Mouse (Mus musculus): ENCODE results near the gene Pglyrp2. TPM values are rescaled to one million over a fixed set of nuclear protein-coding genes. Genes with fewer than 3 reads are reported as not detected.

The Pglyrp2 gene
- polyA plus RNA-seq, 1 experiment from 2014 or later: 0.30 TPM

- no peak overlapping the region for H3K9ac ChIP-seq (ENCODE audit: low read length)
- no peak overlapping the region for H3K27ac ChIP-seq (ENCODE audit: low read depth)
- H3K27me3 ChIP-seq (replicated peaks; ENCODE audit: control insufficient read depth, insufficient read depth, low read length): no peaks in the 10 kb centered on the region
- no peaks in the 10 kb centered on the region for H3K9me3 ChIP-seq (ENCODE audit: control insufficient read depth, low read length)
- ATAC-seq (replicated peaks; ENCODE audit: low FRiP score, low TSS enrichment, low read depth) (no peak), DNase-seq (ENCODE audit: low spot score) (no peak)
- no peaks in the 10 kb centered on the region for H3K4me1 ChIP-seq (replicated peaks; ENCODE audit: control insufficient read depth, insufficient read depth, low read length)
- H3K4me2 ChIP-seq (ENCODE audit: low read length): no peak overlapping the region
- H3K36me3 ChIP-seq (ENCODE audit: control insufficient read depth, insufficient read depth, low read length): no peaks in the 10 kb centered on the region
- no peak overlapping the region for H3K4me3 ChIP-seq (ENCODE audit: low read depth, low read length)
These were observed 23.2 kb upstream of the Pglyrp2 start for GRCm38 (mm10) chr17:32447195-32447594.

GRCm38 (mm10) chr17:32445016-32445415 lies 21.0 kb upstream of the Pglyrp2 start:
- 62% methylated on average over 5 of the region's 5 CpGs for WGBS

GRCm38 (mm10) chr17:32443245-32443644 lies 19.3 kb upstream of the Pglyrp2 start:
- 75% methylated on average over 6 of the region's 6 CpGs for WGBS
- Histone ChIP-seq H3K27ac (ENCODE audit: low read depth) (no peak overlapping the region), H3K4me2 (ENCODE audit: low read length) (no peak overlapping the region), H3K27me3 (replicated peaks; ENCODE audit: control insufficient read depth, insufficient read depth, low read length) (no peaks in the 10 kb centered on the region), H3K36me3 (ENCODE audit: control insufficient read depth, insufficient read depth, low read length) (no peaks in the 10 kb centered on the region), H3K4me3 (ENCODE audit: low read depth, low read length) (no peak overlapping the region), H3K9ac (ENCODE audit: low read length) (no peak overlapping the region), H3K4me1 (replicated peaks; ENCODE audit: control insufficient read depth, insufficient read depth, low read length) (no peaks in the 10 kb centered on the region), H3K9me3 (ENCODE audit: control insufficient read depth, low read length) (no peaks in the 10 kb centered on the region)
- ATAC-seq (replicated peaks; ENCODE audit: low FRiP score, low TSS enrichment, low read depth) (no peak), DNase-seq (ENCODE audit: low spot score) (no peak)

More at GRCm38 (mm10) chr17:32445016-32445415, 21.0 kb upstream of the Pglyrp2 start:
- no peak overlapping the region for H3K4me3 ChIP-seq (ENCODE audit: low read depth, low read length)
- ATAC-seq (replicated peaks; ENCODE audit: low FRiP score, low TSS enrichment, low read depth): no peak
- H3K4me2 ChIP-seq (ENCODE audit: low read length): no peak overlapping the region
- no peaks in the 10 kb centered on the region for H3K27me3 ChIP-seq (replicated peaks; ENCODE audit: control insufficient read depth, insufficient read depth, low read length)
- no peak for DNase-seq (ENCODE audit: low spot score)
- no peaks in the 10 kb centered on the region for H3K36me3 ChIP-seq (ENCODE audit: control insufficient read depth, insufficient read depth, low read length)
- no peaks in the 10 kb centered on the region for H3K9me3 ChIP-seq (ENCODE audit: control insufficient read depth, low read length)
- no peak overlapping the region for H3K27ac ChIP-seq (ENCODE audit: low read depth)
- no peaks in the 10 kb centered on the region for H3K4me1 ChIP-seq (replicated peaks; ENCODE audit: control insufficient read depth, insufficient read depth, low read length)
- no peak overlapping the region for H3K9ac ChIP-seq (ENCODE audit: low read length)

- H3K27me3 ChIP-seq (replicated peaks; ENCODE audit: control insufficient read depth, insufficient read depth, low read length): no peaks in the 10 kb centered on the region
- no peak overlapping the region for H3K4me2 ChIP-seq (ENCODE audit: low read length)
- H3K27ac ChIP-seq (ENCODE audit: low read depth): no peak overlapping the region
- 93% methylated on average over 4 of the region's 4 CpGs for WGBS
- ATAC-seq (replicated peaks; ENCODE audit: low FRiP score, low TSS enrichment, low read depth) (no peak), DNase-seq (ENCODE audit: low spot score) (no peak)
- no peaks in the 10 kb centered on the region for H3K9me3 ChIP-seq (ENCODE audit: control insufficient read depth, low read length)
- H3K4me3 ChIP-seq (ENCODE audit: low read depth, low read length): no peak overlapping the region
- no peaks in the 10 kb centered on the region for H3K4me1 ChIP-seq (replicated peaks; ENCODE audit: control insufficient read depth, insufficient read depth, low read length)
- no peaks in the 10 kb centered on the region for H3K36me3 ChIP-seq (ENCODE audit: control insufficient read depth, insufficient read depth, low read length)
- no peak overlapping the region for H3K9ac ChIP-seq (ENCODE audit: low read length)
These were observed 13.1 kb upstream of the Pglyrp2 start for GRCm38 (mm10) chr17:32437106-32437505.

- H3K27me3 ChIP-seq (replicated peaks; ENCODE audit: control insufficient read depth, insufficient read depth, low read length): no peaks in the 10 kb centered on the region
- DNase-seq (ENCODE audit: low spot score) (no peak), ATAC-seq (replicated peaks; ENCODE audit: low FRiP score, low TSS enrichment, low read depth) (no peak)
- 74% methylated on average over 5 of the region's 5 CpGs for WGBS
- H3K9ac ChIP-seq (ENCODE audit: low read length): no peak overlapping the region
- H3K9me3 ChIP-seq (ENCODE audit: control insufficient read depth, low read length): no peaks in the 10 kb centered on the region
- no peak overlapping the region for H3K27ac ChIP-seq (ENCODE audit: low read depth)
- H3K4me1 ChIP-seq (replicated peaks; ENCODE audit: control insufficient read depth, insufficient read depth, low read length): no peaks in the 10 kb centered on the region
- no peak overlapping the region for H3K4me2 ChIP-seq (ENCODE audit: low read length)
- no peaks in the 10 kb centered on the region for H3K36me3 ChIP-seq (ENCODE audit: control insufficient read depth, insufficient read depth, low read length)
- H3K4me3 ChIP-seq (ENCODE audit: low read depth, low read length): no peak overlapping the region
These were observed 11.2 kb upstream of the Pglyrp2 start for GRCm38 (mm10) chr17:32435151-32435550.

GRCm38 (mm10) chr17:32434324-32434723 lies 10.4 kb upstream of the Pglyrp2 start:
- H3K4me1 ChIP-seq (replicated peaks; ENCODE audit: control insufficient read depth, insufficient read depth, low read length): no peaks in the 10 kb centered on the region
- no peaks in the 10 kb centered on the region for H3K9me3 ChIP-seq (ENCODE audit: control insufficient read depth, low read length)
- 57% methylated on average over 4 of the region's 4 CpGs for WGBS
- no peaks in the 10 kb centered on the region for H3K36me3 ChIP-seq (ENCODE audit: control insufficient read depth, insufficient read depth, low read length)
- ATAC-seq (replicated peaks; ENCODE audit: low FRiP score, low TSS enrichment, low read depth): no peak
- H3K27me3 ChIP-seq (replicated peaks; ENCODE audit: control insufficient read depth, insufficient read depth, low read length): no peaks in the 10 kb centered on the region
- H3K4me3 ChIP-seq (ENCODE audit: low read depth, low read length): no peak overlapping the region
- no peak overlapping the region for H3K9ac ChIP-seq (ENCODE audit: low read length)
- no peak overlapping the region for H3K4me2 ChIP-seq (ENCODE audit: low read length)
- DNase-seq (ENCODE audit: low spot score): no peak
- H3K27ac ChIP-seq (ENCODE audit: low read depth): no peak overlapping the region

GRCm38 (mm10) chr17:32431972-32432371 lies 8.0 kb upstream of the Pglyrp2 start:
- H3K9me3 ChIP-seq (ENCODE audit: control insufficient read depth, low read length): no peaks in the 10 kb centered on the region
- no peak overlapping the region for H3K4me3 ChIP-seq (ENCODE audit: low read depth, low read length)
- H3K9ac ChIP-seq (ENCODE audit: low read length): no peak overlapping the region
- WGBS: 53% methylated on average over 3 of the region's 3 CpGs
- DNase-seq (ENCODE audit: low spot score): no peak
- no peaks in the 10 kb centered on the region for H3K4me1 ChIP-seq (replicated peaks; ENCODE audit: control insufficient read depth, insufficient read depth, low read length)
- no peaks in the 10 kb centered on the region for H3K27me3 ChIP-seq (replicated peaks; ENCODE audit: control insufficient read depth, insufficient read depth, low read length)
- no peak for ATAC-seq (replicated peaks; ENCODE audit: low FRiP score, low TSS enrichment, low read depth)
- no peak overlapping the region for H3K4me2 ChIP-seq (ENCODE audit: low read length)
- H3K27ac ChIP-seq (ENCODE audit: low read depth): no peak overlapping the region
- no peaks in the 10 kb centered on the region for H3K36me3 ChIP-seq (ENCODE audit: control insufficient read depth, insufficient read depth, low read length)

GRCm38 (mm10) chr17:32426610-32427009 lies 2.6 kb upstream of the Pglyrp2 start:
- Histone ChIP-seq H3K9ac (ENCODE audit: low read length) (no peak overlapping the region), H3K4me3 (ENCODE audit: low read depth, low read length) (no peak overlapping the region), H3K27ac (ENCODE audit: low read depth) (no peak overlapping the region), H3K9me3 (ENCODE audit: control insufficient read depth, low read length) (no peaks in the 10 kb centered on the region), H3K4me2 (ENCODE audit: low read length) (no peak overlapping the region), H3K27me3 (replicated peaks; ENCODE audit: control insufficient read depth, insufficient read depth, low read length) (no peaks in the 10 kb centered on the region), H3K4me1 (replicated peaks; ENCODE audit: control insufficient read depth, insufficient read depth, low read length) (no peaks in the 10 kb centered on the region), H3K36me3 (ENCODE audit: control insufficient read depth, insufficient read depth, low read length) (no peaks in the 10 kb centered on the region)
- ATAC-seq (replicated peaks; ENCODE audit: low FRiP score, low TSS enrichment, low read depth) (no peak), DNase-seq (ENCODE audit: low spot score) (no peak)

- H3K9ac ChIP-seq (ENCODE audit: low read length): no peak overlapping the region
- no peak for DNase-seq (ENCODE audit: low spot score)
- no peaks in the 10 kb centered on the region for H3K36me3 ChIP-seq (ENCODE audit: control insufficient read depth, insufficient read depth, low read length)
- no peak overlapping the region for H3K4me3 ChIP-seq (ENCODE audit: low read depth, low read length)
- no peak overlapping the region for H3K27ac ChIP-seq (ENCODE audit: low read depth)
- no peak for ATAC-seq (replicated peaks; ENCODE audit: low FRiP score, low TSS enrichment, low read depth)
- H3K27me3 ChIP-seq (replicated peaks; ENCODE audit: control insufficient read depth, insufficient read depth, low read length): peaks cover 14% of the 10 kb centered on the region
- 80% methylated on average over 8 of the region's 8 CpGs for WGBS
- H3K4me2 ChIP-seq (ENCODE audit: low read length): no peak overlapping the region
- no peaks in the 10 kb centered on the region for H3K9me3 ChIP-seq (ENCODE audit: control insufficient read depth, low read length)
- H3K4me1 ChIP-seq (replicated peaks; ENCODE audit: control insufficient read depth, insufficient read depth, low read length): no peaks in the 10 kb centered on the region
These were observed 3.2 kb downstream of the Pglyrp2 start for GRCm38 (mm10) chr17:32420781-32421180.
